Mouse (Mus musculus): ENCODE data around the gene Aoah. TPM values are rescaled to one million over a fixed set of nuclear protein-coding genes. Genes with fewer than 3 reads are reported as not detected.
A peak's percentile ranks its signal among the peaks of the same experiment; 100 is the strongest.

The Aoah gene
- total RNA-seq, 2 experiments from 2014 or later: 0.22 to 0.26 TPM

DNA sequence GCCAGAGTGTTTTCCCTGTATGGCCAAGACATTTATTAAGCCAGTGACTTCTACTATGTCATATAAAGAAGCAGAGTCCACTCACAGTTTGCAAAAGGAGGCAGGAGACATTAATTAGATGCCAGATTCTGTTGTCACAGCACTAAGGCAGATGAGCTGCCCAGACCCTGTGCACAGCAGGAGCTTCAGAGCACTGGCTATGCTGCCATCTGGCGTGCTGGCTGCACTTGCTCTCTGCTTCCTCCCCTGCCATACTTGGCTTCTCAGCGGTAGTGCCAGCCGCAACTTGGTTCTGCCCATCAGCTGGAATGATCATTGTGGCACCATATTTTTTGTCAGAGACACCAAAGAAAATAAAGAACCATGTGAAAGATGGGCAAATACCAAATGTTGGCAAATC is 239.3 kb downstream of the Aoah start:
- DNase-seq (ENCODE audit: extremely low spot score in 1 of 2, low spot score in 2 of 2): peak; percentile 8 to 31
- intact Hi-C loops (cut with DNase I): loop anchor here (10.0 kb wide), 2 partner anchors 428 to 558 kb away; no protein-coding TSS in a partner anchor

DNA sequence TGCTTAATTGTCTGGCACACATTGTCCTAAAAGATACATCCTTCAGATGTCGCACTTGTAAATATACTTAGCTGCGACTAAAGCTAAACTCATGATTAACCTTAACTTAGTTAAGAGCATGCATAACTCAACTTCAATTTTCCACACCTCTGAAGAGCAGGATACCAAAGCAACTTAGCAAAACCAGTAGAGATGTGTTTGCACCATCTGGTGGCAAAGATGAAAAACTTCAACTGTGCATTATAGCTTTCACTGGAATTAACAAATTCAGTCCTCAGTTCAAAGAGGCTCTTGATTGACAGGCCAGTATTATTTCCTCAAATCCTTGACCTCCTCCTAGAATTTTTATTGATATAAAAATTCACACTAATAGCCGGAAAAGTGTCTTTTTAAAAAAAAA is 241.1 kb downstream of the Aoah start:
- DNase-seq (ENCODE audit: extremely low spot score in 1 of 2, low spot score in 2 of 2): no peak
- intact Hi-C loops (cut with DNase I): loop anchor here (2.0 to 10.0 kb wide), 4 partner anchors 430 to 736 kb away; no protein-coding TSS in a partner anchor

DNA sequence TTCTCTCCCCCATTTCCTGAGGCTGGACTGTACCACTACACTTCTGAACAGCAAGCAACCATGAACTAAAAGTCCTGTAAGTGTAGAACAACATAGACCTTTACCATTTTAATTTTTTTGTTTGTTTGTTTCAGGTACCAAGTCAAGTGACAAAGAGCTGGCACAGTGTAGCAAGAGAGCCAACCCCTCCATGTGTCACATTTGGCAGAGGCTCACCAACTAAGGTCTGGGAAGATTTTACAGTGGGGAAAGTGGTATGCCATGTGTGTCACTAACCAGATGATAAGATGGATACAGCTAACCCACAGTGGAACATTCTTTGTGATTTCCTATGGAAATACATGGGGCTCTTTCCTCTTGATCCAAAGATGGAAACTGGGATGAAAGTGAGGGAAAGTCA is 242.1 kb downstream of the Aoah start:
- no peak for DNase-seq (ENCODE audit: extremely low spot score in 1 of 2, low spot score in 2 of 2)
- intact Hi-C loops (cut with DNase I): loop anchor here (2.0 to 10.0 kb wide), 4 partner anchors 431 to 737 kb away; no protein-coding TSS in a partner anchor

DNA sequence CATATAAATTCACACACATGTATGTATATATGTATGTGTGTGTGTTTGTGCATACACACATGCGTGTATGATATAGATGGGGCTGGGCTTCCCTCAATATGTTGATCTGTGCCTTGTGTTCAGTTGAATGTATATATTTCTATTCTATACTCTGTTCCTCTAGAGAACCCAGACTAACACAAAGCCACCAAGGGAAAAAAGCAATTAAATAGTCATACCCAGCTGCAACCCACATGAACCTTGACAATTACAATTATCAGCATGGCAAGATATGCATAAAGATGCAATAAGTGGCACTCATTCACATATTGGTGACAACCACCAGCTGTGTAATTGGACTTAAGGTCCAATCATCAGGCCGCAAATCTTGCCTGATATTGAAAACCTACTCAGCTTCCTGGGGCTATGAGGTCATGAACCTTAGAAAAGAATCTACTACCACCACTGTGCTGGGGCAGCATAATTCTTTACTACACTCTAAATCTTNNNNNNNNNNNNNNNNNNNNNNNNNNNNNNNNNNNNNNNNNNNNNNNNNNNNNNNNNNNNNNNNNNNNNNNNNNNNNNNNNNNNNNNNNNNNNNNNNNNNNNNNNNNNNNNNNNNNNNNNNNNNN is 246.8 kb downstream of the Aoah start:
- intact Hi-C loops (cut with DNase I): no loop called here

DNA sequence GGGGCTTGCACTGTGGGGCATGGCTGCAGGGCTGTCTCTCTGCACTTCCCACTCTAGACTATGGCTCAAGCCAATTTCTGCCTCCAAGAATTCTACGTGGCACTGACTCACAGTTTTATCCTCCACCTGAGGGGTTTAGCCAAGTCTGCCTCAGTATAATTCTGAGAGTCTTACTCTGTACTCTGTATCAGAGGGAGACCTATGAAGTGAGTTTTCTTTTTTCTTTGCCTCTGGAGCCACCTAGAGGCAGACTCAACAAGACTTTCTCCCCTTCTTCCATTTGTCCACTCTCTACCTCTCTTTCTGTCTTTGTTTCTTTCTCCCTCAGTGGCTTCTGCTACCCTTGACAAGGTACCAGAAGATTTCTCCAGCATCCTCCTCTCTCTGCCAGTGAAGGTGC is 256.2 kb downstream of the Aoah start:
- DNase-seq (ENCODE audit: extremely low spot score in 1 of 2, low spot score in 2 of 2): no peak
- intact Hi-C loops (cut with DNase I): loop anchor here (1.0 kb wide), 1 partner anchor 751 kb away; no protein-coding TSS in a partner anchor

More for the DNA sequence above, 246.8 kb downstream of the Aoah start:
- no peak for DNase-seq (ENCODE audit: extremely low spot score in 1 of 2, low spot score in 2 of 2)

DNA sequence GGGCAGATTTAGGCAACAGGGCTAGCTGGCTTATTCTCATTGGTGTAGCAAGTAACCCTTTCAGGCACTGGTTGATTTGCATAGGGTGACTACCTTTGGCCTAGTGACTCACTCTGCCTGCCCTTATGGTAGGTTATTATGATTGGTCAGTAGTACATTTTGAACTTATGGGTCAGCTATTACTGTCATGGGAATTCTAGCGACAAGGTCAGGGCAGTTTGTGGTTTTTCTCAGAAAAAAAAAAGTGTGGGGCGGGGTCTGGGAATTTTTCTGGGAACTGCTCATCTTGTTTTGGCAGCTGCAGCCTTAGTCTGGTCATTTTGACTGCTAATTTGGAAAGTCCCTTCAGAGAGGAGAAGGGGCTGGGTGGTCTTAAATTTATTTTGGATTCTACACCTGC is 272.1 kb downstream of the Aoah start:
- DNase-seq (ENCODE audit: extremely low spot score in 1 of 2, low spot score in 2 of 2): no peak
- intact Hi-C loops (cut with DNase I): no loop called here

DNA sequence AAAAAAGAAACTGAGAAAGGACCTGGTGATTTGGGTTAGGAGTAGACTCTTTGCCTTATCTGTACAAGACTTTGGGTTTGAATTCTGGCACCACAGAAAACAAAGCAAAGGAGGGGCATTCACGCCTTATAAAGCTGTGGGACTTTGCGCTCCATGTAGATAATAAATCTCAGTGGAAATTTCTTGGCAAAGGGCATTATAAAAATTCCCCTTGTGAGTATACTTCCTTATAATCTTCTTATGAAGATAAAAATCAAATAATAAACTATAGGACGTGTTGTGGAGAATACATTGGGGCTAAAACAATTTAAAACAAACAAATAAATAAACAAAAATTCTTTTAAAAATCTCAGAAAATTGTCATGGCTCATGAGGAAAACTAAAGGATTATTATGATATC is 280.9 kb downstream of the Aoah start, which contains the start of gene Olfr1370:
TSS of gene Olfr1370 (minus strand) at position 101 of the 400 bp plus-strand sequence.
- intact Hi-C loops (cut with DNase I): no loop called here
- DNase-seq (ENCODE audit: extremely low spot score in 1 of 2, low spot score in 2 of 2): no peak

DNA sequence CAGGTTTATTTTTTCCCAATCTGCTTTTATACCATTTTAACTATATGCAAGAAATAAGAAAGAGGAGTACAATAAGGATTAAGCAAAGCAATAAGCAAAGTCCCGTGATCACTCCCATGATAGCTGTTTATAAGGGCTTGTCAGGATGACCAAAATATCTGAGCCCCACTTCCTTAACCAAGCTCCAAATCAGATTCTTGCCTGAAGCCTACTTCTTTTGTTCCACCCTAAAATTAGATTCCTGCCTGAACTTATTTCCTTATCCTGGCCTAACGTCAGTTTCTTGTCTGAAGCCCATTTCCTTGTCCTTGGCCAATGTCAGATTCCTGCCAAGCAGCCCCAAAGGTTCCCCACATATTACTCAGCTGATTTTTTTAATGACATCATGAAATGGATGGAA is 288.8 kb downstream of the Aoah start:
- DNase-seq (ENCODE audit: extremely low spot score in 1 of 2, low spot score in 2 of 2): no peak
- intact Hi-C loops (cut with DNase I): no loop called here
